ENCODE assay signal across 13 mouse cellular contexts in the genomic region with DNA sequence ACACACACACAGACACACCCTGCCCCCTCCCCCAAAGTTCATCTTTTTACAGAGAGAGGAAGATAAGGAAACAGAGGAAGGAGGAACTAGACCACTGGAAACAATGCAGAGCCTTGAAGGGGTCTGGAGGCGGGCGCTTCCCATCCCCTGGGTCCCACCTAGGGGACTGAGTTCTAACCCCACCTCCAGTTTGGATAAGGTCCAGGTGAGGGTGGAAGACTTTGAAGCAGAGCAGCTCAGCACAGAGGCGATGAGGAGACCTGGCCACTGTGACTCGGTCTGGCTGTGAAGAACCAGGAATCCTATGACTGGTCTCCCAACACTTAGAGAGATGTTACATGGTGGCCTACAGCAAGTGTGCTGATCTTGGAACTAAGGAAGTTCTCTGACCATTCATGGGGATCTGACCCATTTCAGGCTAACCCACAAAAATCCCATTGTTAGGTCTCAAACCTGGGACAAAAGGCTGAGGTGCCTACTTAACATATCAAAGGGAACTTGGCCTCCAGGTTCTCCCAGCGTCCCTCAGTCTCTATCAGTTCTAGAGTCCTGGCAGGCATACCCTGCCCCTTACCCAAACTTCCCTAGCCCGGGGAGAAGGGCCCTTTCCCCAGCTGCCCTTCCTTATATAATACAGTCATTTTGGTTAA. TPM values are rescaled to one million over a fixed set of nuclear protein-coding genes. Genes with fewer than 3 reads are reported as not detected.
"Had no signal": no experiment of that assay in that cellular context is flagged by ENCODE, and none has a peak within 500 bp of the region (broad histone marks: within the 10 kb centered on the region; RNA-seq: fewer than 3 reads in every experiment).

No protein-coding gene starts in this region.

- ATAC-seq: liver, embryonic 12.5 days; midbrain, embryonic 15.5 days had no signal

- H3K9ac ChIP-seq: limb, embryonic 15.5 days; liver, embryonic 12.5 days; lung, embryonic 14.5 days; midbrain, embryonic 15.5 days had no signal

- H3K27me3 ChIP-seq: limb, embryonic 15.5 days; midbrain, embryonic 15.5 days had no signal

- H3K4me2 ChIP-seq: limb, embryonic 15.5 days; liver, embryonic 12.5 days; lung, embryonic 14.5 days; midbrain, embryonic 15.5 days had no signal

- H3K36me3 ChIP-seq: limb, embryonic 15.5 days; liver, embryonic 12.5 days; midbrain, embryonic 15.5 days had no signal

- H3K9me3 ChIP-seq: limb, embryonic 15.5 days; liver, embryonic 12.5 days; midbrain, embryonic 15.5 days had no signal

- H3K4me1 ChIP-seq: liver, embryonic 12.5 days had no signal

- H3K4me3 ChIP-seq: left cerebral cortex, adult 2 months; limb, embryonic 15.5 days; liver, embryonic 12.5 days; midbrain, embryonic 15.5 days had no signal

- DNase-seq: kidney, adult 8-10 months; kidney, postnatal 25 days; lung, postnatal 14 days; right cerebral cortex, postnatal 4 days; spleen, adult 18-20 months; thymus, adult 18-20 months; thymus, postnatal 14 days had no signal

- H3K27ac ChIP-seq: left cerebral cortex, adult 2 months; limb, embryonic 15.5 days; liver, embryonic 12.5 days had no signal

RNA-seq across cellular contexts. Expression of a gene that starts 13.6 kb away (rescaled TPM):
- polyA plus RNA-seq: liver, embryonic 12.5 days; liver, embryonic 16.5 days; lung, embryonic 14.5 days had no signal
